Mouse (Mus musculus): ENCODE data around the gene Vmn2r87.

DNA sequence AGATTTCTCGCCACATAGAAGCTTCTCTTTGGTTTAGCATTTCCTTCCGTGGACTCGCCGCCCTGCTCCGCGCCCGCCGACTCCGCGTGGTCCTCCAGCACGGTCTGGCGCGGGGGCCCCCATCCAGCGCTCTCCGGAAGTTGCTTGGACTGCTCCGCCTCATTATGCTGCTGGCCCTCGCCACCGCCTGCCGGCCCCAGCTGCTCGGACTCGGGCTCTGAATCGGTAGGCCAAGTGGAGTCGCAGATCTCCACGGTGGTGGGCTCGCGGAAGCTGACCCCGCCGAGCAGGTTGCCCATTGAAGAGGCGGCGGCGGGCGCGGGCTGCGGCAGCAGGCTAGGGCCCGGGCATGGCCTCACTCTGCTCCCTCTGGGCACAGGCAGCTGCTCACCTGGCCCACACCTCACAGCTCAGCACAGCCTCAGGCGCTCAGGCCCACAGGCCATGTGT is 26.9 kb downstream of the Vmn2r87 start:
- no peak for TF ChIP-seq CTCF (conservative IDR thresholded peaks at IDR 0.05 in 1 of 2, IDR thresholded peaks at IDR 0.05 in 1 of 2; ENCODE audit: low read depth in 2 of 2, low read length in 2 of 2)
- no peak for TF ChIP-seq TBP (conservative IDR thresholded peaks at IDR 0.05; ENCODE audit: low read depth, low read length)
- no peak for TF ChIP-seq ETS1 (conservative IDR thresholded peaks at IDR 0.05; ENCODE audit: low read depth, low read length)
- TF ChIP-seq UBTF (IDR thresholded peaks at IDR 0.05; ENCODE audit: low read depth, low read length) = no peak
- TF ChIP-seq JUND (conservative IDR thresholded peaks at IDR 0.05; ENCODE audit: low read depth, low read length) = no peak
- no peak for TF ChIP-seq ELF1 (IDR thresholded peaks at IDR 0.05; ENCODE audit: low read depth, low read length)
- no peak for TF ChIP-seq POLR2A (IDR thresholded peaks at IDR 0.05; ENCODE audit: low read depth, low read length)
- no peak for TF ChIP-seq ZNF384 (IDR thresholded peaks at IDR 0.05; ENCODE audit: low read depth, low read length)
- TF ChIP-seq RCOR1 (conservative IDR thresholded peaks at IDR 0.05; ENCODE audit: low read depth, low read length) = no peak
- TF ChIP-seq CHD2 (IDR thresholded peaks at IDR 0.05; ENCODE audit: low read length) = no peak
- no peak for TF ChIP-seq MXI1 (IDR thresholded peaks at IDR 0.05; ENCODE audit: low read depth, low read length)
- TF ChIP-seq MYC (IDR thresholded peaks at IDR 0.05; ENCODE audit: low read depth, low read length) = no peak

Data from CH12.LX (cell line).